Mouse (Mus musculus) v-Abl transformed pro-B cells (cell line): ENCODE measurements around the gene Tarsl2.

Source experiments
- in situ Hi-C, 2 experiments: fragments of 400-800 bp; cut with MboI; formaldehyde crosslinking; loops; one replicate each; pipeline ENCODE4 v1.15.1; 2025; ENCODE audit not compliant: unreplicated experiment in 2 of 2

Tarsl2 gene

DNA sequence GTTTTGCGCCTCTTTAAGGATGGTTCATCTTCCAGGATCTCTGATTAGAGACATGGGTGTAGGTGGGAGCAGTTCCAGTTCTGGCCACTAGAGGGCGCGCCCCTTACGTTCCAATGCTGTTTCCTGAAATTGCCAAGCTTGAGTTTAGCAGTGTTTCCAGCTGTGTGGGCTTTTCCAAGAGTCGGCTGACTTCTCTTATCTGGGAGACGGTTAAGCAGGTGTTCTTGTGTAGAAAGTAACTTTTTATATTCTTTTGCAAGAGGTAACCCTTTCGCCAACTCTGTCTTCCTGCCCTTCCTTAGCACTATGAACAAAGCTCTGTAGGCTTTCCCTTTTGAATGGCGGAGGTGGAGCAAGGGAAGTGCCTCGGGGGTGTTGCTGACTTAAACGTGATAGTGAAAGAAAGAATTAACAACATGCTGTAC lies 60.1 kb downstream of the Tarsl2 start:
- in situ Hi-C loops = loop anchor here (5.0 to 25.0 kb wide), 5 partner anchors 347 to 1930 kb away; partner anchors contain the start of gene Lrrk1 (in 1 of the 2)

DNA sequence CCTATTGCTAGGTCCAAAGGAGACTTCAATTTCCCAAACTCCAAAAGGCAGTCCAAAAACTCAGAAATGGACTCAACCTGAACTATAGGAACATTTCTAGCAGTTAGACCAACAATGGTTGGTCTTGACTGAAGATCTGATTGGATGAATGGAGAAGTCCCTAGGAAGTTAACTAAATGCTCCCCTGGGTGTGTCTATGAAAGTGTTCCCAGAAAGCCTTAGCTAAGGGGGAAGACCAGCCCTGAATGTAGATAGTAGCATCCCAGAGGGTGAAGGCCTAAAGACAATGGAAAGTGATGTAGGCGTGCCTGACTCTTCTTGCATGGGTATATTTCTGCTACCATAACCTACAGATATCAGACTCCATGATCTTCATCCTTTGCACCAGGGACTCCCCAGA lies 63.8 kb downstream of the Tarsl2 start:
- in situ Hi-C loops = loop anchor here (10.0 to 25.0 kb wide), 4 partner anchors 596 to 1926 kb away; partner anchors contain the start of gene Lrrk1 (in 1 of the 2)

DNA sequence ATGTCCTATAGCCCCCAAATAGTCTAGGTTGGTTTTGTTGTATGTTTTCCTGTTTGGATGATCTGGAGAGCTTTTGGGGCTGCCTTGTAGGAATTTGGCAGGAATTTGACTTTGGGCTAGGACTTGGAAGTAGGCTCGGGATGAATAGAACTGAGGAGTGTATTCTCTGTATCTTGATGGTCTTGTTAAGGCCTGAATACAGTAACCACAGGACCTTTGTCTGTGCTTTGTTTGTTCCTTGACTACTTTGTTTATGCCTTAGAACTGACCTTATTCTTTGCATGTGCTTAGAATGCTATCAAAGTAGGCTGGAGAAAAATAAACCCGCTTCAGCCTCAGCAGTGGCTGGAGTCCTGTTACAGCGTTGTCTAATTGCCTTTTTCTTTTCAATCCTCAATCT lies 65.6 kb downstream of the Tarsl2 start:
- in situ Hi-C loops = loop anchor here in 1 of 2 experiments (25.0 kb wide), 1 partner anchor 677 kb away; the partner anchor contains the start of gene Lrrk1

DNA sequence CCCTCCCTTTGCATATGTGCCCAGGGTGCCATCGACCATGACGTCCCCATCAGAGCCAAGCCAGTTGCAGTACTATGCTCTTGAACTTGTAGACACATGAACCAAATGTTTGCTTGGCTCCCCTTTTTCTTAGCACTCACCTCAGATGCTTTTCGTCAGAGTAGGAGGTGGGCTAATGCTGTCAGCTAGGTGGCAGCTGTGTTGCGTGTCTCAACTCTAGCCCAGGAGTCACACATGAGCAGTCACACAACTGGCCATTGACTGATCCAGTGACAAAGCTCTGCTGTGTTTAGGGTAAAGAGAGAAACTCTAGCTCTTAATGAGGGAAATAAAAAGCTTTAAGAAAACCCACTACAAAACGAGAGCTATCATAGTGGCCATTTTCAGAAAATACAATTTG lies 69.1 kb downstream of the Tarsl2 start:
- in situ Hi-C loops = loop anchor here in 1 of 2 experiments (25.0 kb wide), 1 partner anchor 674 kb away; the partner anchor contains the start of gene Lrrk1

DNA sequence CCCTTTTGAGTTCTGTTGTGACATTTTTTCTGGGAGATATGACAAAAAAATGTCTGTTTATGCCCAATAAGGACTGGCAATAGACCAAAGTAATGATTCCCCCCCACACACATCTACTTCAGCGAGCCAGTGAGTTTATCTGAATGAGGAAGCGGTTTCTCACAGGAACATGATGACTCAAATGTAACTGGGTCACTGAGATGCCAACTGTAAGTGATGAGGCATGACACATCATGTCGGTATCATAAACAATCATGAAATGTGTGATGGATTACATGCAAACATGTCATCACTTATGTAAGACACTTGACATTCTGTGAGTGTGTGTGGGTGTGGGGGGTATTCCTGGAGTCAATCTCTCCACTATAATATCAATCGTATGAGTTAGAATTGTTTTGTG lies 69.6 kb downstream of the Tarsl2 start:
- in situ Hi-C loops = loop anchor here in 1 of 2 experiments (25.0 kb wide), 1 partner anchor 673 kb away; the partner anchor contains the start of gene Lrrk1

DNA sequence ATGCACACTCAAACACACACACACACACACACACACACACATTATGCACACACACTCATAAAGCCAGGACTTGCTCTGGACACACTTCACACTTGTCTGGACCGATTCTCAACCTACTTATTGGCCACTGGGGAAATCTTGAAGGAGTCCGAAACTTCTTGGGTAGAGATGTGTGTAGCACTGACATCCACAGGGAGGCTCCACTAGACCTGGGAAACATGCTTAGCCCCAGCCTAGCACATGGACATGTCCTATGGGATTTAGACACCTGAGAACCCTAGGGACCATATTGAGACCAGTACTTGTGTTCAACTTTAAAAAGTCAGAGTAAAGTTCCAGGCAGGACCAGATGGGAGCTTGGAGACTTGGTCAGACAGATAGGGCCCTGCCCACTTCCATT lies 89.3 kb downstream of the Tarsl2 start:
- in situ Hi-C loops = no loop called here

DNA sequence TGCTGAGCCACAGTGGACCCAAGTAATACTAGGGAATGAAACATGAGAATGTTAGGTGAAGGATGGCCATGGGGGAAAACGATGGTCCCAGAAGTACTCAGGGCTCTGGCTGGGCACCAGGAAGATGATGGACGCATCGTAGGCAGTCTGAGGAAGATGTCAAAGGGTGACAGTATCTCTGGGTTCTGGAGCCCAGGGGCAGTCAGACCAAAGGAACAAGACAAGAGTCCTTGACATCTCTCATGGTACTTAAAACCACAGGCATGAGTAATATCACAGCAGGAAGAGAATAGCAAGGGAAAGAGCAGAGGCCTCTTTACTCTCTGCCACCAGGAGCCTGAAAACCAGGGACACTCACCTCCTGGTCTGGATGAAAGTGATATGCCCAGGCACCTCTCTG lies 90.6 kb downstream of the Tarsl2 start:
- in situ Hi-C loops = no loop called here

DNA sequence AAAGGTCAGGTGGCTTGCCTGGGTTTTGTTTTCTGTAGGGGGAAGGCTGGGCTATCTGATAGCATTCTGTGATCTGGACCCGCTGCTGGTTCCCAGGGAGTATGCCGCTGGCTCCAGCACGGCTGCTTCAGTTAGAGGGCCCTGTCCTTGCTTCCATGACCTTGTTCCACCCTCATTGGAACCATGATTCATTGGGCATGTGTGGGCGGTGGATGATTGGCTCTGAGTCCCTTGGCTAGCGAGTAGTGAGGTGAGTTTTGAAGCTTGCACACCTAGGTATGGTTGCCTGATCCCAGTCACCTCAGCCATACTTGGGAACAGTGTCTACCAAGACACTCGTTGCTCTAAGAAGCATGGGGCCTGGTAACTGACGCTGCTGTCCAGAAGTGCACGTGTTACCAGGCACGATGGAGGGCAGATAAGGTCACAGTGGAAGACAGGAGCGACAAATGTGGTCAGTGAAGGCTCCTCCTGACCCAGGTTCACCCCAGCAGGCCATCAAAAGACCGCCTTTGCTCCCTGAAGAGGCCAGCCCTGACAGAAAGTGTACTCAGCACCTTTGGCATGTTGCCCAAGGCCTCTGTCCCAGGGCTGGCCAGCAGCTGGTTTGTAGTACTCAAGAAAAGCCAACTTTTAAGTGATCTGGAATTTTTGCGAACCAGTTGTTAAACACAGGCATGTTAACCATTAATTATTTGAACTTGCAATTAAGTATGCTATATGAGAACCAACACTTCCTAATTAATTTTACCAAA lies 92.8 kb downstream of the Tarsl2 start:
- in situ Hi-C loops = no loop called here
